Mouse (Mus musculus) intestine, postnatal 0 days (tissue): ENCODE data around the gene Eea1. TPM values are rescaled to one million over a fixed set of nuclear protein-coding genes. Genes with fewer than 3 reads are reported as not detected.

ENCODE experiments used
- ATAC-seq: fragments of 200-750 bp; cut with Nextera tagmentation; 2 replicates; pipeline ENCODE4 v1.8.0; 2017; ENCODE audit warnings: mild to moderate bottlenecking, moderate TSS enrichment, moderate library complexity
- H3K27ac ChIP-seq: fragments of 300-500 bp; sonication (generic); 2 replicates; pipeline ENCODE4 v1.5.1; 2014; ENCODE audit warnings: mild to moderate bottlenecking, low read depth, low read length, moderate library complexity
- H3K27me3 ChIP-seq: fragments of 300-500 bp; sonication (generic); replicated peaks from 2 replicates; pipeline ENCODE4 v1.6.1; 2014; ENCODE audit warnings: low read length, mixed read lengths; ENCODE audit not compliant: control insufficient read depth, insufficient read depth
- H3K36me3 ChIP-seq: fragments of 300-500 bp; sonication (generic); 2 replicates; pipeline ENCODE4 v1.6.1; 2014; ENCODE audit warnings: mild to moderate bottlenecking, moderate library complexity; ENCODE audit not compliant: control insufficient read depth, insufficient read depth
- H3K4me1 ChIP-seq: fragments of 300-500 bp; sonication (generic); replicated peaks from 2 replicates; pipeline ENCODE4 v1.6.1; 2014; ENCODE audit warnings: antibody characterized with exemption, low read length, mixed read lengths; ENCODE audit not compliant: control insufficient read depth, insufficient read depth
- H3K4me2 ChIP-seq: fragments of 300-500 bp; sonication (generic); replicated peaks from 2 replicates; pipeline ENCODE4 v1.6.1; 2014; ENCODE audit warnings: low read depth, mild to moderate bottlenecking, moderate library complexity
- H3K4me3 ChIP-seq: fragments of 300-500 bp; sonication (generic); 2 replicates; pipeline ENCODE4 v1.5.1; 2014; ENCODE audit warnings: low read depth, low read length
- H3K9ac ChIP-seq: fragments of 300-500 bp; sonication (generic); 2 replicates; pipeline ENCODE4 v1.6.1; 2014; ENCODE audit warnings: mild to moderate bottlenecking, low read depth, low read length
- H3K9me3 ChIP-seq: fragments of 300-500 bp; sonication (generic); 2 replicates; pipeline ENCODE4 v1.6.1; 2016; ENCODE audit warnings: mixed run types; ENCODE audit not compliant: control insufficient read depth
- CTCF ChIP-seq: sonication (generic); IDR thresholded peaks from 2 replicates; pipeline ENCODE4 v1.5.1; 2016; ENCODE audit warnings: low read depth, mild to moderate bottlenecking, control low read depth, antibody characterized with exemption, moderate library complexity
- WGBS: fragments of 180-500 bp; shearing (Covaris S2); extraction: QIAGEN DNeasy Blood & Tissue Kit; methylation state at CpG from one replicate; pipeline ENCODE4 v1.1.7; 2014; 5-methylcytosine and 5-hydroxymethylcytosine counted together
- polyA plus RNA-seq: library from polyadenylated mRNA; unstranded; fragments of >200 nt; fragmentation: Nextera tagmentation; extraction: Ambion mirVana; gene quantifications from 2 replicates; pipeline ENCODE4 v1.2.1, GENCODE M21; 2015

Eea1 gene
- polyA plus RNA-seq, 1 experiment from 2014 or later = 21.3 TPM

- Histone ChIP-seq H3K4me3 (no peak overlapping the region), H3K36me3 (no peaks in the 10 kb centered on the region), H3K4me1 (no peaks in the 10 kb centered on the region), H3K4me2 (no peak overlapping the region), H3K27me3 (no peaks in the 10 kb centered on the region), H3K27ac (no peak overlapping the region), H3K9ac (no peak overlapping the region), H3K9me3 (no peaks in the 10 kb centered on the region)
- 75% methylated on average over 1 of the region's 1 CpGs for WGBS
- ATAC-seq = no peak; the same call in 1 of the 2 replicates
- no peak for TF ChIP-seq CTCF
These were observed 149.3 kb downstream of the Eea1 start for GRCm38 (mm10) chr10:96089744-96090143.

GRCm38 (mm10) chr10:96090388-96090787 lies 149.9 kb downstream of the Eea1 start:
- Histone ChIP-seq H3K4me3 (no peak overlapping the region), H3K9ac (no peak overlapping the region), H3K4me1 (no peaks in the 10 kb centered on the region), H3K9me3 (no peaks in the 10 kb centered on the region), H3K4me2 (no peak overlapping the region), H3K36me3 (no peaks in the 10 kb centered on the region), H3K27ac (no peak overlapping the region), H3K27me3 (no peaks in the 10 kb centered on the region)
- ATAC-seq = no peak
- no peak for TF ChIP-seq CTCF
- WGBS = 84% methylated on average over 3 of the region's 3 CpGs

- no peak overlapping the region for H3K4me3 ChIP-seq
- H3K9ac ChIP-seq = no peak overlapping the region
- no peaks in the 10 kb centered on the region for H3K27me3 ChIP-seq
- H3K9me3 ChIP-seq = no peaks in the 10 kb centered on the region
- no peak for ATAC-seq
- H3K4me1 ChIP-seq = no peaks in the 10 kb centered on the region
- no peak for TF ChIP-seq CTCF
- WGBS = 65% methylated on average over 2 of the region's 2 CpGs
- H3K4me2 ChIP-seq = no peak overlapping the region
- H3K27ac ChIP-seq = no peak overlapping the region
- no peaks in the 10 kb centered on the region for H3K36me3 ChIP-seq
These were observed 153.6 kb downstream of the Eea1 start for GRCm38 (mm10) chr10:96093890-96094531.

- no peak for TF ChIP-seq CTCF
These were observed 154.1 kb downstream of the Eea1 start for GRCm38 (mm10) chr10:96094559-96094958.

More at GRCm38 (mm10) chr10:96094559-96094958, 154.1 kb downstream of the Eea1 start:
- Histone ChIP-seq H3K27me3 (no peaks in the 10 kb centered on the region), H3K4me2 (no peak overlapping the region), H3K9me3 (no peaks in the 10 kb centered on the region), H3K4me3 (no peak overlapping the region), H3K9ac (no peak overlapping the region), H3K4me1 (no peaks in the 10 kb centered on the region), H3K36me3 (no peaks in the 10 kb centered on the region), H3K27ac (no peak overlapping the region)
- no peak for ATAC-seq
- 85% methylated on average over 2 of the region's 2 CpGs for WGBS

Other genes starting within 250 kb of the Eea1 start
- not detected in 2 replicates for gene Gm33543, start 97.7 kb upstream of the Eea1 start, polyA plus RNA-seq
- gene Gm5426, start 196.0 kb downstream of the Eea1 start, polyA plus RNA-seq = not detected in 2 replicates